Mouse (Mus musculus) thymus, postnatal 25 days (tissue): Measurements from ENCODE around the gene Ppfibp1.

Experiments used
- DNase-seq: peaks from one replicate; pipeline ENCODE4 v3.0.0; 2022

Ppfibp1 gene

GRCm38 (mm10) chr6:147053785-147054646 is 165.7 kb downstream of the Ppfibp1 start:
- no peak for DNase-seq

GRCm38 (mm10) chr6:147055374-147055977 is 167.2 kb downstream of the Ppfibp1 start:
- no peak for DNase-seq

DNA sequence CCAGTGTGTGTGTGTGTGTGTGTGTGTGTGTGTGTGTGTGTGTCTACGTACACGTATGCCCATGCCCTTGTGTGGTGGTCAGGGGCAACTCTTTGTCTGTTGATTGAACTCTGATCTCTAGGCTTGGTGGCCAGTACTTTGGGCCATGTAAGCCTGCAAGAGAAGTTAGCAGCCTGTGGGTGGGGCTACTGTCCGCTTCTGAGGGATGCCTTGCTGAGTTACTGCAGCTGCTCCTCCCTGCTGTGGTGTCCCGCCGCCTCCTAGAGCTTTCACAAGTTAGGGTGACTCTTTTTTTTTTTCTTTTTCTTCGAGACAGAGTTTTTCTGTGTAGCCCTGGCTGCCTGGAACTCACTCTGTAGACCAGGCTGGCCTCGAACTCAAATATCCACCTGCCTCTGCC is 171.0 kb downstream of the Ppfibp1 start:
- no peak for DNase-seq

DNA sequence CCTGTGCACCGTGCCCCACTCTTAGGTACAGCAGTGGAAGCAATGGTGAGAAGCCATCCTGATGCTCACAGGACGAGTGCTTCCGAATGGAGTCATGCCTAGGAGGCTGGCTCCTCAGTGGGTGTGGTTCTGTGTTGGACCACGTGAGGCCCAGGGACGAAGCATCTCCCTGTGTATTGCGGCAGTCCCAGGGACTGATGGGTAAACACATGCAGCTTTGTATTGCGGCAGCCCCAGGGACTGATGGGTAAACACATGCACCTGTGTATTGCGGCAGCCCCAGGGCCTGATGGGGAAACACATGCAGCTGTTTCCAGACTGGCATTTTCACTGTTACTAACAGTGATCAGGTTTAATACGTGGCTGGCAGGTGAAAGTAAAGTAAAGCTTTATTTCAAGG is 173.3 kb downstream of the Ppfibp1 start:
- DNase-seq, result no peak

GRCm38 (mm10) chr6:147062034-147062433 is 173.7 kb downstream of the Ppfibp1 start:
- DNase-seq, result no peak

DNA sequence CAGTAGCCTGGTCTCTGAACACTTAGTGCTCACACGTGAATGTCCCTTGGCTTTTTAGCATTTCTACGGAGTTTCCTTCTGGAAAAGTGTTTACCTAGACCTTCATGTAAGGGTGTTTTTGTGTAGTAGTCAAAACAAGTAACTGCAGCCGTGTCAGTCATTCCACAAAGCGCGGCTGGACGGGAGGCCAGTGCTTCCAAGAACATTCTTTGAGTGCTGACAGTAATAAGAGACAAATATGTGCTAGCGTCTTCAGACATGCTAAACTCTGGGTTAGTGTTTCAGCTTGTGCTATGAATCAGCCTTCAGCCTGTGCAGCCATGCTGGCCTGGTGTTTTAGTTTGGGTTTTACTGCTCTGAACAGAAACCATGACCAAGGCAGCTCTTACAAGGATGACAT is 174.4 kb downstream of the Ppfibp1 start:
- no peak for DNase-seq

- no peak for DNase-seq
These were observed 176.1 kb downstream of the Ppfibp1 start for GRCm38 (mm10) chr6:147064226-147064943.

GRCm38 (mm10) chr6:147064944-147065261 is 176.6 kb downstream of the Ppfibp1 start:
- no peak for DNase-seq

- no peak for DNase-seq
These were observed 187.6 kb downstream of the Ppfibp1 start for GRCm38 (mm10) chr6:147075808-147076387.

GRCm38 (mm10) chr6:147076878-147077277 is 188.6 kb downstream of the Ppfibp1 start:
- no peak for DNase-seq

DNA sequence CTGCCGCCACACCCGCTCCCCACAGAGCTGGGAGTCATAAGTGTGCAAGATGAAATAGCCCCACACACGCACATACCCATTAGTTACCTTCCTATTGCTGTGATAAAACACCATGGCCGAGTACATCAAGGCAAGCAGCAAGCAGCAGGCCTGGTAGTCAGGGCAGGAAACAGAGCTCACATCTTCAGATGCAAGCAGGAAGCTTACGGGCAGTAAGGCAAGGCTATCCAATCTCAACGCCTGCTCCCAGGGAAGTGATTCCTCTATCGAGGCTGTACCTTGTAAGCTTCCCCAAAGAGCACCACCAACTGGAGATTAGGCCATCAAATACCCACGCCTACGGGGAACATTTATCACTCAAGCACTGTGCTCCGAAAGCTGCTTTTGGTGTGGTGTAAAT is 191.6 kb downstream of the Ppfibp1 start:
- no peak for DNase-seq
